Mouse (Mus musculus) stomach, adult 2 months (tissue): Measurements from ENCODE around the gene Cnbd2. TPM values are rescaled to one million over a fixed set of nuclear protein-coding genes. Genes with fewer than 3 reads are reported as not detected.

Experiments
- polyA plus RNA-seq: library from polyadenylated mRNA; depleted of rRNA; stranded (reverse); fragments of >200 nt; gene quantifications from 2 replicates; pipeline ENCODE4 v1.2.3, GENCODE M21; 2012; rRNA removed

The Cnbd2 gene
- polyA plus RNA-seq: 0.14 and 0.21 TPM in 2 replicates

DNA sequence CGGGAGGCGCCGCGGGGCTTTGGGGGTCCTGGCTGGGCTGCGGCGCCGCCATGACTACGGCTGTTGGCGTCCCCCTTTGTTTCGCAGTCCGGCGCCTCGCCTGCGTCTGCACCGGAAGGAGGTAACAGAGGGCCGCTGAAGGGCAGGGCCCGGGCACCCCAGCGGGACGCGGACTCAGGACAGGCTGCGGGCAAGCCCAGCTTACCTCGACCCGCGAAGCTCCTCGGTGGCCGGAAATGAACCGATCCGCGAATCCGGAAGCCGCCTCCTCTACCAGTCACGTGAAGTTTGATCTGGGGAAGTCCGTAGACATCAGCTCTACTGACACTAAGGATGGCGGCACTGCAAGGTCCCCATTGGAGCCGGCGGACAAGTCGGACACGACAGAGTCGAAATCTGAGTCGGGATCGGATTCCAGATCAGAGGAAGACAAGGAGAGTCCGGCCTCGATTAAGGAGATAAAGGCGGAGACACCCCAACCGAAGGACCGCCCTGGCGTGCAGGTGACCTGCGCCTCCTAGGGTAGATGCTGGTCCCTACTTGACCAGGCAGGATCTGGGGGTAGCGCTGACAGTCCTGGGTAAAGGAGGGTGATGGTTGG lies at the start of gene Cnbd2, which contains the start of gene Scand1:
Cnbd2 (plus strand) TSS at position 3 of the 601 bp plus-strand sequence.
Scand1 (minus strand) TSS at position 408 of the 601 bp plus-strand sequence.

GRCm38 (mm10) chr2:156420694-156421380 lies 108.7 kb downstream of the Cnbd2 start, which contains the start of gene Epb41l1:
Gene Epb41l1 (plus strand): TSS chr2:156420909.

Other genes starting within 250 kb of the Cnbd2 start
- gene Spag4, start 247.1 kb upstream of the Cnbd2 start, polyA plus RNA-seq: 2.2 and 2.8 TPM in 2 replicates
- gene Cpne1, start 200.3 kb upstream of the Cnbd2 start, polyA plus RNA-seq: 27.6 and 30.8 TPM in 2 replicates
- gene Rbm12, start 200.3 kb upstream of the Cnbd2 start, polyA plus RNA-seq: 1.9 and 2.9 TPM in 2 replicates
- gene Gm28036, start 185.2 kb upstream of the Cnbd2 start, polyA plus RNA-seq: 0.05 TPM in 1 of 2 replicates, not detected in the other
- 122 and 216 TPM in 2 replicates for gene Romo1, start 168.3 kb upstream of the Cnbd2 start, polyA plus RNA-seq
- gene Nfs1, start 168.1 kb upstream of the Cnbd2 start, polyA plus RNA-seq: 27.7 and 34.3 TPM in 2 replicates
- 18.8 and 20.8 TPM in 2 replicates for gene Rbm39, start 132.1 kb upstream of the Cnbd2 start, polyA plus RNA-seq
- 2.2 and 3.5 TPM in 2 replicates for gene Phf20, start 115.8 kb upstream of the Cnbd2 start, polyA plus RNA-seq
- gene Scand1, start 405 bp downstream of the Cnbd2 start, polyA plus RNA-seq: 195 and 589 TPM in 2 replicates
- gene Epb41l1, start 108.6 kb downstream of the Cnbd2 start, polyA plus RNA-seq: 15.4 and 17.8 TPM in 2 replicates
- gene Aar2, start 235.3 kb downstream of the Cnbd2 start, polyA plus RNA-seq: 10.1 and 15.9 TPM in 2 replicates